Mouse (Mus musculus) liver, postnatal 0 days (tissue): Measurements from ENCODE around the gene Sec61a1. TPM values are rescaled to one million over a fixed set of nuclear protein-coding genes. Genes with fewer than 3 reads are reported as not detected.

ENCODE experiments used
- ATAC-seq: fragments of 200-750 bp; cut with Nextera tagmentation; 2 replicates; pipeline ENCODE4 v1.8.0; 2017; ENCODE audit warnings: mild to moderate bottlenecking, moderate library complexity
- DNase-seq: peaks from one replicate; pipeline ENCODE4 v3.0.0-alpha.2; 2016
- H3K27ac ChIP-seq: fragments of 300-500 bp; sonication (generic); 2 replicates; pipeline ENCODE4 v1.5.1; 2014; ENCODE audit warnings: antibody characterized with exemption, moderate library complexity, mild to moderate bottlenecking, low read depth
- H3K27me3 ChIP-seq: fragments of 300-500 bp; sonication (generic); 2 replicates; pipeline ENCODE4 v1.6.1; 2014; ENCODE audit warnings: low read length, control low read depth, mixed read lengths; ENCODE audit not compliant: insufficient read depth
- H3K36me3 ChIP-seq: fragments of 300-500 bp; sonication (generic); replicated peaks from 2 replicates; pipeline ENCODE4 v1.6.1; 2014; ENCODE audit warnings: mild to moderate bottlenecking, control low read depth, low read length, moderate library complexity, mixed read lengths; ENCODE audit not compliant: insufficient read depth
- H3K4me1 ChIP-seq: fragments of 300-500 bp; sonication (generic); 2 replicates; pipeline ENCODE4 v1.6.1; 2014; ENCODE audit warnings: antibody characterized with exemption, mild to moderate bottlenecking, control low read depth; ENCODE audit not compliant: insufficient read depth
- H3K4me2 ChIP-seq: fragments of 300-500 bp; sonication (generic); 2 replicates; pipeline ENCODE4 v1.6.1; 2014; ENCODE audit warnings: low read depth, mild to moderate bottlenecking, low read length, moderate library complexity, mixed read lengths
- H3K4me3 ChIP-seq: fragments of 300-500 bp; sonication (generic); 2 replicates; pipeline ENCODE4 v1.5.1; 2014; ENCODE audit warnings: low read depth, low read length
- H3K9ac ChIP-seq: fragments of 300-500 bp; sonication (generic); replicated peaks from 2 replicates; pipeline ENCODE4 v1.6.1; 2014; ENCODE audit warnings: mild to moderate bottlenecking, moderate library complexity
- H3K9me3 ChIP-seq: fragments of 300-500 bp; sonication (generic); 2 replicates; pipeline ENCODE4 v1.6.1; 2016; ENCODE audit warnings: mild to moderate bottlenecking, control low read depth, low read length, mixed read lengths
- CTCF ChIP-seq: sonication (generic); IDR thresholded peaks from 2 replicates; pipeline ENCODE4 v1.5.1; 2016; ENCODE audit warnings: antibody characterized with exemption, low read depth
- EP300 ChIP-seq: IDR thresholded peaks from 2 replicates; pipeline ENCODE4 v1.6.1; 2016; ENCODE audit warnings: antibody characterized with exemption, low read depth, mild to moderate bottlenecking
- WGBS: fragments of 180-500 bp; shearing (Covaris S2); extraction: QIAGEN DNeasy Blood & Tissue Kit; methylation state at CpG from one replicate; pipeline ENCODE4 v1.1.7; 2014; ENCODE audit not compliant: insufficient replicate concordance; 5-methylcytosine and 5-hydroxymethylcytosine counted together
- polyA plus RNA-seq: library from polyadenylated mRNA; unstranded; fragments of >200 nt; fragmentation: Nextera tagmentation; extraction: Ambion mirVana; gene quantifications from 2 replicates; pipeline ENCODE4 v1.2.1, GENCODE M21; 2015

Sec61a1 gene
- polyA plus RNA-seq, 1 experiment from 2014 or later, result 84.0 TPM

DNA sequence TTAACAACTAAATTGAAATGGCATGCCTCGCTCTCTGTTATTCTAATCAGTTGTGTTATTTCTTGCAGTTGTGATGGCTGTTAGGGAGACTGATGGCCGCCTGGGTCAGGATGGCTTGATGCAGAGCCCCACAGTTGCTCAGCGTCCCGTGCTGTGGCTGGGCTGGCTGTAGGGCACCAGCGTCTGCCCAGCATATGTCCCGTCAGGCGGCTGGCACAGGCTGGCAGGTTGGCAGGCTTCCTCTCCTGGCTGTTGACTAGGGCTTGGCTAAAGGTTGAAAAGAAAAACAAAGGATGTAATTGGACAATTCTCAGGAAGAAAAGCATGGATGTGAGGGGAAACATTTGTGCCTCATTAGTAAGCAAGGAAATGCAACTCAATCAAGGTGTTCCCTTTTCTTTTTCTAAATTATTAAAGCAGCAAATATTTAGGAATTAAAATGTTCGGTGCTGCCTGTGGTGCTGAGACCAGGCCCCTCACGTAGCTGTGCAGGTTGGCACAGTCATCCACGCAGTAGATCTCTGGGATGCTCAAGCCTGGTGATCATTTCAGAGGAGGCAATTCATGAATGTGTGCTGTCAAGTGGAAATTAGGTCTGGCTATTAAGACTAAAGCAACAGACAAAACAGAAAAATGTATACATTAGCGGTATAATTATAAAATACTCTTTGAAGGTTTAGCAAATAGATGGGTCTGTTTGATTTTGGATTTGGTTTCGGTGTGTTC is 27.9 kb downstream of the Sec61a1 start:
- Histone ChIP-seq H3K4me3 (no peak overlapping the region), H3K36me3 (peaks cover 29% of the 10 kb centered on the region; the same call in 1 of the 2 replicates), H3K9me3 (no peaks in the 10 kb centered on the region), H3K9ac (no peak overlapping the region), H3K27ac (no peak overlapping the region), H3K27me3 (no peaks in the 10 kb centered on the region), H3K4me2 (no peak overlapping the region), H3K4me1 (peaks cover 2% of the 10 kb centered on the region; the same call in 1 of the 2 replicates)
- 90% methylated on average over 12 of the region's 12 CpGs for WGBS
- no peak for TF ChIP-seq CTCF
- TF ChIP-seq EP300, result no peak
- ATAC-seq (no peak), DNase-seq (no peak)

- H3K4me1 ChIP-seq, result peaks cover 3% of the 10 kb centered on the region; the same call in 1 of the 2 replicates
- DNase-seq (no peak), ATAC-seq (no peak)
- H3K4me2 ChIP-seq, result no peak overlapping the region
- H3K36me3 ChIP-seq, result peaks cover 34% of the 10 kb centered on the region; the same call in 1 of the 2 replicates
- H3K27me3 ChIP-seq, result no peaks in the 10 kb centered on the region
- no peak overlapping the region for H3K4me3 ChIP-seq
- TF ChIP-seq CTCF (no peak), EP300 (no peak)
- no peaks in the 10 kb centered on the region for H3K9me3 ChIP-seq
- no peak overlapping the region for H3K27ac ChIP-seq
- WGBS, result 84% methylated on average over 6 of the region's 6 CpGs
- no peak overlapping the region for H3K9ac ChIP-seq
Observed at GRCm38 (mm10) chr6:88489834-88490233, 28.9 kb downstream of the Sec61a1 start.

GRCm38 (mm10) chr6:88489026-88489425 is 29.7 kb downstream of the Sec61a1 start:
- Histone ChIP-seq H3K36me3 (peaks cover 37% of the 10 kb centered on the region; the same call in 1 of the 2 replicates), H3K27me3 (no peaks in the 10 kb centered on the region), H3K9me3 (no peaks in the 10 kb centered on the region), H3K9ac (no peak overlapping the region), H3K4me2 (no peak overlapping the region), H3K4me3 (no peak overlapping the region), H3K27ac (no peak overlapping the region), H3K4me1 (peaks cover 3% of the 10 kb centered on the region; the same call in 1 of the 2 replicates)
- WGBS, result 80% methylated on average over 7 of the region's 7 CpGs
- DNase-seq (no peak), ATAC-seq (no peak)
- TF ChIP-seq CTCF (no peak), EP300 (no peak)

GRCm38 (mm10) chr6:88486893-88487292 is 31.8 kb downstream of the Sec61a1 start:
- H3K27me3 ChIP-seq, result no peaks in the 10 kb centered on the region
- H3K27ac ChIP-seq, result no peak overlapping the region
- ATAC-seq (no peak), DNase-seq (peak; percentile 53)
- no peak overlapping the region for H3K4me2 ChIP-seq
- peaks cover 42% of the 10 kb centered on the region for H3K36me3 ChIP-seq
- H3K9me3 ChIP-seq, result no peaks in the 10 kb centered on the region
- TF ChIP-seq CTCF (peak; percentile 60), EP300 (no peak)
- WGBS, result 79% methylated on average over 8 of the region's 8 CpGs
- peaks cover 3% of the 10 kb centered on the region; the same call in 1 of the 2 replicates for H3K4me1 ChIP-seq
- no peak overlapping the region for H3K9ac ChIP-seq
- H3K4me3 ChIP-seq, result no peak overlapping the region

DNA sequence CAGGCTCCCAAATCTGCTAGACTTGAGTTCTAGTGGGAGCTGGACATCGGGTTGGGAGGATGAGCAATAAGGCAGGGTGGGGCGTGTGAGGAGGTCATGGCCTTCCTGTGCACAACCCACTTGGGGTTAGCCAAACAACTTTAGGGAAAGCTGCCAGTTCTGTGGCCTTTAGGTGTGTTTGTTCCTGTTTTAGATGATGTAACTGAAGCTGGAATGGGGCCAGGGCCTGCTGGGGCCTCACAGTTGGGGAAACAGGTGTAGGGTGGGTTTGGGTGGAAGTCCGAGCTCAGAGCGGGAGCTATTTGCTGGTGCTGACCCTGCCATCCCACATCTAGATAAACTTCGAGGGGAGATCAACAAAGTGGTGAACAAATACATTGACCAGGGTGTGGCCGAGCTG is 33.3 kb downstream of the Sec61a1 start:
- no peak overlapping the region for H3K27ac ChIP-seq
- H3K36me3 ChIP-seq, result peaks cover 49% of the 10 kb centered on the region
- DNase-seq (peak; percentile 77), ATAC-seq (peak; percentile 94)
- H3K4me3 ChIP-seq, result no peak overlapping the region
- peaks cover 3% of the 10 kb centered on the region; the same call in 1 of the 2 replicates for H3K4me1 ChIP-seq
- H3K9me3 ChIP-seq, result no peaks in the 10 kb centered on the region
- TF ChIP-seq EP300 (0 out of 2 replicates have a peak, but pooled peaks have one; percentile 16), CTCF (no peak)
- WGBS, result 58% methylated on average over 6 of the region's 6 CpGs
- no peaks in the 10 kb centered on the region for H3K27me3 ChIP-seq
- H3K9ac ChIP-seq, result no peak overlapping the region
- no peak overlapping the region for H3K4me2 ChIP-seq

DNA sequence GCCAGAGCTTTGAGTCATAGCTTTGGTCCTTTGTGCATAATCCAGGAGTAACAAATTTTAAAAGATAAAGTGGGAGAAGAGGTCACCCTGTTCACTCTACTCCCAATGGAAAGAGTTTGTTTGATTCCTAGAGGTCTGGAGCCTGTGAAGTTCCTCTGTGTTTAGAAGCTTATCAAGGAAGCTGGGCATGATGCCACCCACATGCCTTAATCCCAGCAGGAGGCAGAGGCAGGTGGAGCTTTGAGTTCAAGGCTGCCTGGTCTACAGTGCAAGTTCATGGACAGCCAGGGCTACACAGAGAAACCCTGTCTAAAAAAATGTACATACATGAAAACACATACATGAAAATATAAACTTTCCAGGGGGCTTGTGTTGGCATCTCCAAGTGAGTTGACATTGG is 34.8 kb downstream of the Sec61a1 start:
- H3K36me3 ChIP-seq, result peaks cover 60% of the 10 kb centered on the region
- H3K4me1 ChIP-seq, result peaks cover 3% of the 10 kb centered on the region; the same call in 1 of the 2 replicates
- H3K27me3 ChIP-seq, result no peaks in the 10 kb centered on the region
- no peaks in the 10 kb centered on the region for H3K9me3 ChIP-seq
- ATAC-seq (no peak), DNase-seq (no peak)
- no peak overlapping the region for H3K27ac ChIP-seq
- TF ChIP-seq CTCF (no peak), EP300 (no peak)
- no peak overlapping the region for H3K4me3 ChIP-seq
- no peak overlapping the region for H3K9ac ChIP-seq
- H3K4me2 ChIP-seq, result no peak overlapping the region
